Mouse (Mus musculus) limb, embryonic 14.5 days (tissue): ENCODE results near the gene Nlrc3. TPM values are rescaled to one million over a fixed set of nuclear protein-coding genes. Genes with fewer than 3 reads are reported as not detected.

ENCODE experiments used
- ATAC-seq: fragments of 200-750 bp; cut with Nextera tagmentation; 2 replicates; pipeline ENCODE4 v1.8.0; 2017; ENCODE audit warnings: low read depth, moderate number of reproducible peaks, moderate TSS enrichment; ENCODE audit not compliant: low FRiP score
- DNase-seq: peaks from one replicate; pipeline ENCODE4 v3.0.0-alpha.2; 2015; ENCODE audit warnings: low spot score
- H3K27ac ChIP-seq: fragments of 300-500 bp; sonication (generic); replicated peaks from 2 replicates; pipeline ENCODE4 v1.5.1; 2014; ENCODE audit warnings: low read depth, mild to moderate bottlenecking, low read length, moderate library complexity, mixed read lengths
- H3K27me3 ChIP-seq: fragments of 300-500 bp; sonication (generic); 2 replicates; pipeline ENCODE4 v1.6.1; 2014; ENCODE audit warnings: low read length, mixed read lengths; ENCODE audit not compliant: control insufficient read depth, insufficient read depth
- H3K36me3 ChIP-seq: fragments of 300-500 bp; sonication (generic); 2 replicates; pipeline ENCODE4 v1.6.1; 2014; ENCODE audit warnings: mild to moderate bottlenecking, low read length, moderate library complexity, mixed read lengths; ENCODE audit not compliant: control insufficient read depth, insufficient read depth
- H3K4me1 ChIP-seq: fragments of 300-500 bp; sonication (generic); 2 replicates; pipeline ENCODE4 v1.6.1; 2014; ENCODE audit warnings: antibody characterized with exemption, low read length, mixed read lengths; ENCODE audit not compliant: control insufficient read depth, insufficient read depth
- H3K4me2 ChIP-seq: fragments of 300-500 bp; sonication (generic); replicated peaks from 2 replicates; pipeline ENCODE4 v1.6.1; 2014; ENCODE audit warnings: low read depth, mild to moderate bottlenecking, low read length, moderate library complexity; ENCODE audit not compliant: severe bottlenecking
- H3K4me3 ChIP-seq: fragments of 300-500 bp; sonication (generic); replicated peaks from 2 replicates; pipeline ENCODE4 v1.5.1; 2014; ENCODE audit warnings: low read length
- H3K9ac ChIP-seq: fragments of 300-500 bp; sonication (generic); 2 replicates; pipeline ENCODE4 v1.6.1; 2014; ENCODE audit warnings: mild to moderate bottlenecking, low read depth, low read length, moderate library complexity; ENCODE audit not compliant: severe bottlenecking
- H3K9me3 ChIP-seq: fragments of 300-500 bp; sonication (generic); 2 replicates; pipeline ENCODE4 v1.6.1; 2016; ENCODE audit warnings: low read length; ENCODE audit not compliant: control insufficient read depth
- POLR2A ChIP-seq: fragments of 200-500 bp; IDR thresholded peaks from 2 replicates; pipeline ENCODE4 v1.8.0; 2012; ENCODE audit warnings: inconsistent platforms, mild to moderate bottlenecking, moderate library complexity, borderline replicate concordance; ENCODE audit not compliant: insufficient read depth, insufficient read length; ENCODE audit errors: extremely low read depth
- WGBS: fragments of 180-500 bp; shearing (Covaris S2); extraction: QIAGEN DNeasy Blood & Tissue Kit; methylation state at CpG from one replicate; pipeline ENCODE4 v1.1.7; 2014; 5-methylcytosine and 5-hydroxymethylcytosine counted together
- polyA plus RNA-seq, 2 experiments: library from polyadenylated mRNA; depleted of rRNA in 1 of 2; stranded (reverse) in 1 of 2; unstranded in 1 of 2; fragments of >200 nt; fragmentation: Nextera tagmentation in 1 of 2; extraction: Ambion mirVana in 1 of 2; gene quantifications; 2 replicates each; pipeline versions ENCODE4 v1.2.1 to v1.2.3; 2012 to 2014

The Nlrc3 gene
- polyA plus RNA-seq, 2 experiments, result 1.1 to 2.7 TPM

GRCm38 (mm10) chr16:4012882-4013570 lies 36.6 kb upstream of the Nlrc3 start:
- 74% methylated on average over 4 of the region's 4 CpGs for WGBS
- no peak for TF ChIP-seq POLR2A

GRCm38 (mm10) chr16:4003489-4004398 lies 27.3 kb upstream of the Nlrc3 start, which contains the start of gene Slx4:
TSS of gene Slx4 (minus strand) at chr16:4003770.
- WGBS, result 1% methylated on average over 58 of the region's 58 CpGs
- H3K4me1 ChIP-seq, result peaks cover 12% of the 10 kb centered on the region
- H3K27me3 ChIP-seq, result no peaks in the 10 kb centered on the region

More at GRCm38 (mm10) chr16:4012882-4013570, 36.6 kb upstream of the Nlrc3 start:
- Histone ChIP-seq H3K9me3 (no peaks in the 10 kb centered on the region), H3K36me3 (no peaks in the 10 kb centered on the region), H3K4me2 (no peak overlapping the region), H3K4me3 (no peak overlapping the region), H3K9ac (no peak overlapping the region), H3K4me1 (no peaks in the 10 kb centered on the region), H3K27me3 (no peaks in the 10 kb centered on the region), H3K27ac (no peak overlapping the region)
- ATAC-seq (no peak), DNase-seq (no peak)

GRCm38 (mm10) chr16:3988410-3988809 lies 12.0 kb upstream of the Nlrc3 start:
- Histone ChIP-seq H3K4me1 (no peaks in the 10 kb centered on the region), H3K36me3 (peaks cover 92% of the 10 kb centered on the region), H3K9me3 (no peaks in the 10 kb centered on the region), H3K27ac (no peak overlapping the region), H3K4me2 (no peak overlapping the region), H3K27me3 (no peaks in the 10 kb centered on the region), H3K9ac (no peak overlapping the region), H3K4me3 (no peak overlapping the region)
- whole genome bisulfite sequencing, result 92% methylated on average over 4 of the region's 4 CpGs
- ATAC-seq, result no peak
- no peak for DNase-seq
- TF ChIP-seq POLR2A, result no peak

More at GRCm38 (mm10) chr16:4003489-4004398, 27.3 kb upstream of the Nlrc3 start, which contains the start of gene Slx4:
- no peaks in the 10 kb centered on the region for H3K9me3 ChIP-seq
- peak within 1 kb of the TSS; percentile 70 for H3K4me3 ChIP-seq
- peaks cover 20% of the 10 kb centered on the region for H3K36me3 ChIP-seq
- ATAC-seq (peak; percentile 96), DNase-seq (peak; percentile 98)
- peak within 1 kb of the TSS; percentile 82 for H3K27ac ChIP-seq
- peak within 1 kb of the TSS; percentile 85 for H3K9ac ChIP-seq
- peak within 1 kb of the TSS; percentile 85 for H3K4me2 ChIP-seq
- peak; percentile 63; the same call in 1 of the 2 replicates for TF ChIP-seq POLR2A

GRCm38 (mm10) chr16:3983146-3983700 lies 6.8 kb upstream of the Nlrc3 start:
- H3K4me1 ChIP-seq, result no peaks in the 10 kb centered on the region
- no peaks in the 10 kb centered on the region for H3K9me3 ChIP-seq
- no peak overlapping the region for H3K4me3 ChIP-seq
- no peak for ATAC-seq
- peaks cover 98% of the 10 kb centered on the region for H3K36me3 ChIP-seq
- no peak overlapping the region for H3K9ac ChIP-seq
- TF ChIP-seq POLR2A, result no peak
- DNase-seq, result no peak
- no peaks in the 10 kb centered on the region for H3K27me3 ChIP-seq
- H3K4me2 ChIP-seq, result no peak overlapping the region
- WGBS, result 83% methylated on average over 7 of the region's 7 CpGs
- H3K27ac ChIP-seq, result no peak overlapping the region

- Histone ChIP-seq H3K27ac (no peak overlapping the region), H3K4me2 (no peak overlapping the region), H3K4me1 (no peaks in the 10 kb centered on the region), H3K4me3 (no peak overlapping the region), H3K36me3 (peaks cover 92% of the 10 kb centered on the region), H3K9ac (no peak overlapping the region), H3K9me3 (no peaks in the 10 kb centered on the region), H3K27me3 (no peaks in the 10 kb centered on the region)
- no peak for DNase-seq
- ATAC-seq, result no peak
- TF ChIP-seq POLR2A, result no peak
- 88% methylated on average over 4 of the region's 4 CpGs for WGBS
Measured at GRCm38 (mm10) chr16:3982173-3982572, 5.7 kb upstream of the Nlrc3 start.
